Mouse (Mus musculus) CH12.LX (cell line): Measurements from ENCODE around the gene Prkca.

Experiments
- CTCF ChIP-seq, 2 experiments: IDR thresholded peaks in 1 of 2; conservative IDR thresholded peaks in 1 of 2; 2 replicates each; pipeline ENCODE4 v1.5.1; 2011 to 2012; ENCODE audit warnings: low read depth in 2 of 2, low read length in 2 of 2, improper control_type of control experiment in 1 of 2, inconsistent platforms in 1 of 2, mild to moderate bottlenecking in 1 of 2, moderate library complexity in 1 of 2
- IRF4 ChIP-seq: IDR thresholded peaks from 2 replicates; pipeline ENCODE4 v1.6.1; 2014; ENCODE audit warnings: low read depth, mild to moderate bottlenecking, inconsistent platforms, low read length, improper control_type of control experiment
- NRF1 ChIP-seq: IDR thresholded peaks from 2 replicates; pipeline ENCODE4 v1.6.1; 2014; ENCODE audit warnings: low read depth, mild to moderate bottlenecking, inconsistent platforms, low read length, improper control_type of control experiment, moderate library complexity
- POLR2AphosphoS2 ChIP-seq: IDR thresholded peaks from 2 replicates; pipeline ENCODE4 v1.6.1; 2011; ENCODE audit warnings: low read depth, low read length, improper control_type of control experiment

DNA sequence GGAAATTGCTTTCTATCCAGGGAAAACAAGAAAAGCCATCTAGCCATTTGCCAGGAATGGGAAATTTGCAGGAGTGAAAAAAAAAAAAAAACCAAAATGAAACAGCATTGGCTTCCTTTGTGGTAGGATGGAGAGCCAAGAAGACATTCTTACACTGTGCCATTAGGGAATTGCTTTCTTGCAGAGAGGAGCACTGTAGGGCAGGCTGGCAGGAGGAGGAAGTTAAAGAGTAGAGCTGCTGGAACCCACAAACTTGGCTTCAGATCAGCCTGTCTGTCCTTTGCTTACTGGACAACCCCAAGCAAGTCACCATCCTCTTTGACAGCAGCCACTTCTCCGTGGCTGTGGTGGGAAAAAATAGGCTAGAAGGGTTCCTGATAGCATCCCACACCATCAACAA lies 23.3 kb upstream of the Prkca start:
- TF ChIP-seq NRF1 (no peak), CTCF (conservative IDR thresholded peaks at IDR 0.05 in 1 of 2, IDR thresholded peaks at IDR 0.05 in 1 of 2; ENCODE audit: low read depth in 2 of 2, low read length in 2 of 2) (no peak), POLR2AphosphoS2 (no peak), IRF4 (no peak)
